Mouse (Mus musculus) C2C12 (cell line): ENCODE data around the gene Rpl12. TPM values are rescaled to one million over a fixed set of nuclear protein-coding genes. Genes with fewer than 3 reads are reported as not detected.

Experiments used
- H3K27me3 ChIP-seq: one replicate; pipeline ENCODE4 v1.6.1; 2011; ENCODE audit not compliant: control insufficient read depth, insufficient read depth, insufficient read length
- H3K36me3 ChIP-seq: one replicate; pipeline ENCODE4 v1.6.1; 2011; ENCODE audit not compliant: control insufficient read depth, insufficient read depth
- H3K4me3 ChIP-seq: one replicate; pipeline ENCODE4 v1.5.1; 2011; ENCODE audit warnings: mild to moderate bottlenecking, control low read depth; ENCODE audit not compliant: poor library complexity, insufficient read depth, severe bottlenecking
- H3K79me2 ChIP-seq: one replicate; pipeline ENCODE4 v1.6.1; 2011; ENCODE audit not compliant: control insufficient read depth, insufficient read depth
- H3K79me3 ChIP-seq: one replicate; pipeline ENCODE4 v1.6.1; 2011; ENCODE audit warnings: low read depth, control low read depth
- H3ac ChIP-seq: one replicate; pipeline ENCODE3; 2011; ENCODE audit warnings: low read depth; ENCODE audit not compliant: control insufficient read depth, insufficient read length
- CEBPB ChIP-seq: IDR thresholded peaks from one replicate; pipeline ENCODE4 v1.6.1; 2011; ENCODE audit warnings: low read depth, mild to moderate bottlenecking, control low read depth, moderate library complexity
- CTCF ChIP-seq: IDR thresholded peaks from one replicate; pipeline ENCODE4 v1.5.1; 2011; ENCODE audit not compliant: control insufficient read depth, insufficient read depth, insufficient read length
- FOSL1 ChIP-seq: IDR thresholded peaks from one replicate; pipeline ENCODE4 v1.8.0; 2011; ENCODE audit warnings: mild to moderate bottlenecking, low read length; ENCODE audit not compliant: poor library complexity, insufficient read depth, severe bottlenecking
- MAX ChIP-seq: IDR thresholded peaks from one replicate; pipeline ENCODE4 v1.6.1; 2011; ENCODE audit warnings: mild to moderate bottlenecking, control low read depth
- MYOD1 ChIP-seq: IDR thresholded peaks from one replicate; pipeline ENCODE4 v1.6.1; 2011; ENCODE audit warnings: low read depth; ENCODE audit not compliant: control insufficient read depth, insufficient read length
- MYOG ChIP-seq: IDR thresholded peaks from one replicate; pipeline ENCODE4 v1.6.1; 2011; ENCODE audit not compliant: control insufficient read depth, insufficient read length; ENCODE audit errors: extremely low read depth
- USF1 ChIP-seq: IDR thresholded peaks from one replicate; pipeline ENCODE4 v1.6.1; 2011; ENCODE audit warnings: low read depth, mild to moderate bottlenecking, control low read depth, moderate library complexity
- polyA plus RNA-seq: library from polyadenylated mRNA; unstranded; fragments of >200 nt; fragmentation: generic; extraction: Trizol; gene quantifications from one replicate; pipeline ENCODE4 v1.2.1, GENCODE M21; 2012; ENCODE audit warnings: missing spikeins

The Rpl12 gene
- polyA plus RNA-seq, 1 experiment, result 3,677 TPM

GRCm38 (mm10) chr2:32924306-32924844, 37.0 kb upstream of the Rpl12 start:
- H3ac ChIP-seq, result no peak overlapping the region
- no peak overlapping the region for H3K4me3 ChIP-seq
- H3K79me3 ChIP-seq, result no peaks in the 10 kb centered on the region
- peaks cover 14% of the 10 kb centered on the region for H3K79me2 ChIP-seq
- no peaks in the 10 kb centered on the region for H3K27me3 ChIP-seq
- TF ChIP-seq USF1 (no peak), CEBPB (no peak), CTCF (no peak), MAX (no peak), MYOD1 (no peak), FOSL1 (no peak), MYOG (no peak)
- H3K36me3 ChIP-seq, result peaks cover 72% of the 10 kb centered on the region

- H3K79me2 ChIP-seq, result peaks cover 4% of the 10 kb centered on the region
- no peaks in the 10 kb centered on the region for H3K27me3 ChIP-seq
- H3ac ChIP-seq, result no peak overlapping the region
- TF ChIP-seq MYOD1 (no peak), CEBPB (no peak), FOSL1 (no peak), MYOG (no peak), MAX (no peak)
- no peak overlapping the region for H3K4me3 ChIP-seq
- no peaks in the 10 kb centered on the region for H3K79me3 ChIP-seq
- H3K36me3 ChIP-seq, result peaks cover 51% of the 10 kb centered on the region
These were observed 34.9 kb upstream of the Rpl12 start for GRCm38 (mm10) chr2:32926330-32927075.

GRCm38 (mm10) chr2:32927624-32928234, 33.6 kb upstream of the Rpl12 start:
- Histone ChIP-seq H3K4me3 (no peak overlapping the region), H3ac (no peak overlapping the region), H3K27me3 (no peaks in the 10 kb centered on the region), H3K36me3 (peaks cover 39% of the 10 kb centered on the region), H3K79me3 (no peaks in the 10 kb centered on the region), H3K79me2 (no peaks in the 10 kb centered on the region)
- TF ChIP-seq CEBPB (peak; percentile 34), MYOD1 (no peak), MAX (no peak), CTCF (no peak)

GRCm38 (mm10) chr2:32928235-32928946, 33.0 kb upstream of the Rpl12 start:
- peaks cover 32% of the 10 kb centered on the region for H3K36me3 ChIP-seq

GRCm38 (mm10) chr2:32928947-32929829, 32.2 kb upstream of the Rpl12 start:
- no peaks in the 10 kb centered on the region for H3K79me2 ChIP-seq
- H3K79me3 ChIP-seq, result no peaks in the 10 kb centered on the region
- no peak overlapping the region for H3ac ChIP-seq
- H3K4me3 ChIP-seq, result no peak overlapping the region
- TF ChIP-seq FOSL1 (no peak), CEBPB (no peak), USF1 (no peak), CTCF (no peak)
- H3K27me3 ChIP-seq, result no peaks in the 10 kb centered on the region
- peaks cover 24% of the 10 kb centered on the region for H3K36me3 ChIP-seq

More at GRCm38 (mm10) chr2:32928235-32928946, 33.0 kb upstream of the Rpl12 start:
- Histone ChIP-seq H3K27me3 (no peaks in the 10 kb centered on the region), H3ac (no peak overlapping the region), H3K4me3 (no peak overlapping the region), H3K79me3 (no peaks in the 10 kb centered on the region), H3K79me2 (no peaks in the 10 kb centered on the region)
- TF ChIP-seq CEBPB (no peak), MYOG (no peak), MAX (no peak), CTCF (peak; percentile 79)
